Mouse (Mus musculus) left cerebral cortex, adult 8-10 months (tissue): ENCODE measurements around the gene Slc6a9. TPM values are rescaled to one million over a fixed set of nuclear protein-coding genes. Genes with fewer than 3 reads are reported as not detected.

ENCODE experiments used
- DNase-seq, 2 experiments: peaks; one replicate each; pipeline ENCODE4 v3.0.0; 2022; ENCODE audit warnings: low spot score in 2 of 2
- total RNA-seq, 4 experiments: library from RNA; stranded (reverse); gene quantifications; 2 replicates each; pipeline ENCODE4 v1.2.4; 2022

The Slc6a9 gene
- total RNA-seq, 4 experiments from 2014 or later: 56.1 to 61.2 (median 58.5) TPM

DNA sequence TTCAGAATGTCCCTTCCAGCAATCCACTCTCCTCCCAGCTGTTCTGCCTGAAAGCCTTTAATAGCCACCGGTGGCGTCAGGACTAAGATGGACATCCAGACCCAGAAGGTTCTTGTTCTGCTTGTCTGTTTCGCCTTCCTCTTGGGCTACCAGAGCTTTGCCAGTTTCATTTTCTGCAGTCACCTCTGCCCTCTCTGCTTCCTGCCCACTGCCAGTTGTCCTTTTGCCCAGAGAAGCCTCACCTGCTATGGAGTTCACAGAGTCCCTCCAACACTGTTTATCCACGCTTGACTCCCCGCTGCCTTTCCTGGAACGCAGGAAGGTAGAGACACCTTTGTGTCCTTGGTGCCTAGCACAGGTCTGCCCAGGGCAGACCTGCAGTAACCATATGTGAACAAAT is 5.1 kb downstream of the Slc6a9 start:
- DNase-seq: no peak

GRCm38 (mm10) chr4:117840821-117841220 is 6.5 kb downstream of the Slc6a9 start:
- DNase-seq: no peak

DNA sequence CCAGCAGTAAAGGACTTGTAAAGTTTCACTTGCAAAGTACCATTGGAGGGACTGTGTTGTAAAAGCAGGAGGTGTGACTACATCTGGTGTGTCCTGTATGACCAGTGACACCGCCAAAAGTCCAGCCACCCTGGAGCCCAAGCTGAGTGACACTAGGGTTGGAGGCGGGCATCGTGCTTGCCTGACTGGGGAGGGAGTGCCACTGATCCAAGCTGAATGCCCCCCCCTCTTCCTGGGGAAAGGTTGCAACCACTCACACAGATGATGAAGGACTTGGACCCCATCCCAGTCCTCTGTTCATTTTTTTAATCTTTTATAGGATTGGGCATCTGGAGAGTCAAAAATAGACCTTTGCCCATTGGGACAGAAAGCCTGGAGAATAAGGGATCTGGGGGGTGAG is 7.3 kb downstream of the Slc6a9 start:
- DNase-seq: no peak

GRCm38 (mm10) chr4:117843101-117843500 is 8.8 kb downstream of the Slc6a9 start:
- no peak for DNase-seq

GRCm38 (mm10) chr4:117844467-117844866 is 10.2 kb downstream of the Slc6a9 start:
- DNase-seq: no peak

DNA sequence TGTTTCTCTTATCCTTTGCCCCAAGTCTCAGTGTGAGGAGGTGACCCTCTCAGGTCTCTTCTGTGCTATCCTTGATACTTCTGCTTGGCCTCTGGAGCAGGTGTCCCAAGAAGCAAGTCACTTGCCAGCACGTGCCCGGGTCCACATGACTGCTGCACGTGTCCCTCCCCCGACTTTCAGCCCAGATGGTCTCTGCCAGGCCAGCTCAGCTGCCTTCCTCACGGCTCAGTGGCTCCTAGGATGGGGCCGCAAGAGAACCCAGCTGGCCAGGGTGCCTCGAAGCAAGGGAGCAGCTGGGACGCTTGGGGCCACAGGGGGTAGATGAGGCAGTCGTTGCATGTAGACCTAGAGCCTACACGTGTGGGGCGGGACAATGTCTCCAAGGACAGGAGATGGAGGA is 11.0 kb downstream of the Slc6a9 start:
- DNase-seq: no peak

DNA sequence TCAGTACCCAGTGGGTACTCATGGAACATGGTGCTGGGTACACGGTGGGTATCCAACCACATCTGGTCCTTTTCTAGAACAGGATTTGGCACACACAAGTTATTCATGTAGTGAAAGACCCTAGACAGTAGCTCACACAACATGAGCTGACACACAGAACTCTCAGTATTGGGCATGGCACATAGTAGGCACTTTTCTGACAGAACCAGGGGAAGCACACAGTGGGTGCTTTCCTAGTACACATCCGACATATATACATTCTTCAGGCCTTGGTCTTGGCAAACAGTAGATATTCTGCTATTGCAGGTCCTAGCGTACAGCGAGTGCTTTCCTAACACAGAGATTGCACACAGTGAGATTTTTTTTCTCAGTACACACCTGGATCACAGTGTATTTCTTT is 12.0 kb downstream of the Slc6a9 start:
- DNase-seq: no peak

GRCm38 (mm10) chr4:117847011-117847410 is 12.7 kb downstream of the Slc6a9 start:
- peak in 1 of 2 experiments; percentile 58 for DNase-seq

- no peak for DNase-seq
Observed at GRCm38 (mm10) chr4:117849063-117849462, 14.8 kb downstream of the Slc6a9 start.

GRCm38 (mm10) chr4:117849506-117849905 is 15.2 kb downstream of the Slc6a9 start:
- DNase-seq: no peak

DNA sequence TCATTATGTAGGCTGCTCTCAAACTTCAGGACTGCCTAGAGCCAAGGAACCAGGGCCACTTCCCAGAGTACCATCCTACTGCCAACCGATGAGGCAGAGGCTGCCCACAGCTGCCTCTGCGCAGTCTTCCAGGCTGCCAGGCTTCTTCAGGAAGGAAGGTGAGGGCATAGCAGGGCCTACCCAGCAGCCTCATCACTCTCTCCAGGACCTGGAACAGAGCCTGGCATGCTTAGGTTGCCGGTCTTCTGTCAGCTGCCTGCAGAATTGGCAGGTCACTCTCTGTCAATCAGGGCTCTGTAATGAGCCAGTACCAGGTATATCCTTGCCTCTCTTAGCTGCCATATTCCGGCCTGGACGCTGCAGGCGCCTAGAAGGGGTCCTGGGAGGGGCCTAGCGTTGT is 15.9 kb downstream of the Slc6a9 start:
- no peak for DNase-seq

GRCm38 (mm10) chr4:117850871-117851270 is 16.6 kb downstream of the Slc6a9 start:
- no peak for DNase-seq

DNA sequence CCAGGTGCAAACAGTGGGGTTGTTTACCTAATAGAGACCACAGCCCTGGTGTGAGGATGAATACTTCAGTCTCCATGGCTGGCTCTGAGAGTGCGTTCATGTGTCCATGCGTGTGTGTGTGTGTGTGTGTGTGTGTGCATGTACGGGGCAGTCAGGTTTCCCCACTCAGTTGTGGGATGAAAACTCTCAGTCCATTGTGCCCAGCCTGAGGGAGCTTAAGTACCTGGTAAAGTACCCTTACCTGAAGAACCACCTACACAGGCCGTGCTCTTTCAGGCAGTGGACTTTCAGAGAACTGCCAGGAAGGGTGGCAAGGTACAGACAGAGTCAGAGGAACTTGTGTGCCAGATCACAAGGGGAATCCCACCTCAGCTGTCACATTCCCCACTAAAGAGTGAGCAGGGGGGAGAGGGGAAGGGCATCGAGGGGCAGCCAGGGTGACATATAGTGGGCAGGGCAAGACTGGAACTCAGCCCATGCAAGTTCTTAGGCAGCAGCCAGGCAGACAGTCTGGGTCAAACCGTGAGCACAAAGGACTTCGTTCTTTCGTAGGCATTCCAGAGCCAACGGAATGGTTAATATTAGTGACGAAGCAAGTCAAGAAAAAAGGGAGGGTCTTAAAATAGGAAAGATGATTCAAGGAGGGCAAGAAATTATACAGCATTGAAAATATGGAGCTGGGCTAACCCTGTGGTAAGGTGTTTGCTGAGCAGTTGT is 18.0 kb downstream of the Slc6a9 start:
- DNase-seq: no peak

DNA sequence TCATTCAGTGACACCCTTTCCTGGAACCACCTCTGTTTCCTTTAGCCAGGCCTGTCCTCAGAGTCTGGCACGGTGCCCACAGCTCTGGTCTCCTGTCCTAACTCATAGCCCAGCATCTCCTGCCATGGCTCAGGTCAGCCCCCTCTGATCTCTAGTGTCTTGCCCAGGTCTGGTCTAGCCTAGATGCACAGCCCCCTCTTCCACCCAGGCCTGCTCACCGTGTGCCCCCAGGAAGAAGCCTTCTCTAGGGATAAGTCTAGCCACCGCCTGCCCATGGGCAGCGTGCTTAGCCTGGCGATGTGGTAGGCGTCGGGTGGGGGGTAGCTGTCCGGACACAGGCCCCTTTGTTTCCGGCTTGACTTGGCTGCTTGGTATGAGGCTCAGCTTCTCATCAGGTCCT is 20.8 kb downstream of the Slc6a9 start:
- DNase-seq: no peak

DNA sequence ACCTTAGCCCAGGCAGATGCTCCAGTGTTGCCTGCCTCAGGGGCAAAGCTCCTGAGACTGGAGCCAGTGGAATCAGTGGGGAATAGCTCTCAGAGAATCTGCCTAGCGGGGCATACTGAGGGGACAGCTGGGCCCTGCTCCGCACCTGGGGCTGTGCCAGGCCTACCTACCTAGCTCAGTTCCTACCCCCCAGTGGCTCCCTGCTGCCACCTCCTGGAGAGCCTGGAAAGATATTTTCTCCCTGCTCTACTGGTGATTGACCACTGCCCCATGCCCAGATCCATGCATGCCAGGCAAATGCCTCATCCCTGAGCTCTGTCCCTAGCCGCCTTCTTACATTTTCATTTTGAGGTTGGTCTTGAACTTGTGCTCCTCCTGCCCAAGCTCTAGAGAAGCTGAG is 24.5 kb downstream of the Slc6a9 start:
- no peak for DNase-seq

- DNase-seq: no peak
Observed at GRCm38 (mm10) chr4:117860570-117860969, 26.3 kb downstream of the Slc6a9 start.

DNA sequence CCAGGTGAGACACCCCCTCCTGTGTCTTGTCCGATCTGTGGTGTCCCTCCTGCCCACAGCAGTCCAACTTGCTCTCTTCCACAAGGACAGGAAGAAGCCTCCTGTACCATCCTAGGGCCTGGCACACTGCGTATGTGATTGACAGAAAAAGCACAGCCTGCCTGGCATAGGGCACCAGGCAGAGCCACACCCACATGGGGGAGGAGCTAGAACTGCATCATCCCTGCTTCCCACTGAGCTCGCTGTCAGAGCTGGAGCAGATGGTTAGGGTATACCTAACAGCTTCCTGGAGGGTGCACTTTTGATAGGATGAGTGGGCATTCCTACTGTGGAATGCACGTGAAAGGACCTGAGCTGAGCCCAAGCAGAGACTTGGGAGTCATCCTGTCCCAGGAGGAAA is 28.5 kb downstream of the Slc6a9 start:
- DNase-seq: peak in 1 of 2 experiments; percentile 78

DNA sequence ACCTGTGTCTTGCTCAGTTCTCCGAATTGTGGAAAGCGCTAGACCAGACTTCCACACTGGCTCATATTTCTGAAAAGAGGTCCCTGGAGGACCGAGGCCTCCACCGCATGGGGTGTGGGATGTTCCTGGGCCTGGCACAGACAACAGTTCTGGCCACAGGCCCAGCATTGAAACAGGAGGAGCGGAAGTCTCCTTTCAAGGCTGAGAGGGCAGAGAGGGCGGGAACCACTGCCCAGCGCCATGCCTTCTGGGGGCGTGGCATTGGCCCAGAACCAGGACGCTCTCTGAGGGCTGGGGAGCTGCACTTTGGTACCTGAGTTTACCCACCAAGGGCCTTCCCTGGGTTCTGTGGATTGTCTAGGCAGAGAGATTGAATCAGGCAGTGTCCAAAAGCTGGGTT is 31.8 kb downstream of the Slc6a9 start:
- DNase-seq: no peak

GRCm38 (mm10) chr4:117867000-117867399 is 32.7 kb downstream of the Slc6a9 start:
- DNase-seq: no peak

GRCm38 (mm10) chr4:117867823-117868222 is 33.5 kb downstream of the Slc6a9 start:
- peak in 1 of 2 experiments; percentile 52 for DNase-seq

GRCm38 (mm10) chr4:117869317-117869716 is 35.0 kb downstream of the Slc6a9 start:
- no peak for DNase-seq

DNA sequence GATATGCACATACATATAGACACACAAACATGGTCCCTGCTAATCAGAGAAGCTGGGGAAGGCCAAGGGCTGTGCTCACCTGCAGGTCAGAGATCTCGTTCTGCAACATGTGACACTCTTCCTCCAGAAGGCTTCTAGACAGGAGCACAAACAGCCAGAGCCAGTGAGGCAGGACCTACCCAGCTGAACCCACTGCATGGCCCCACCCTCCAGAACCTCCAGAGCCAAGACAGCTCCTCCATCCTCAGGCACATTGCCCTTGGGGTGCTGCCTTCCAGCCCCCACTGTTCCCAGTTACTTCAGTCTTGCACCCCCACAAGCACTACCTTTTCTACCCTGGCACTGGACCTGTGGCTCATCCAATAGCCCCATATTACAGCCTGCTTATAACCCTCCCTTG is 36.1 kb downstream of the Slc6a9 start:
- no peak for DNase-seq

GRCm38 (mm10) chr4:117871787-117872186 is 37.5 kb downstream of the Slc6a9 start:
- no peak for DNase-seq

DNA sequence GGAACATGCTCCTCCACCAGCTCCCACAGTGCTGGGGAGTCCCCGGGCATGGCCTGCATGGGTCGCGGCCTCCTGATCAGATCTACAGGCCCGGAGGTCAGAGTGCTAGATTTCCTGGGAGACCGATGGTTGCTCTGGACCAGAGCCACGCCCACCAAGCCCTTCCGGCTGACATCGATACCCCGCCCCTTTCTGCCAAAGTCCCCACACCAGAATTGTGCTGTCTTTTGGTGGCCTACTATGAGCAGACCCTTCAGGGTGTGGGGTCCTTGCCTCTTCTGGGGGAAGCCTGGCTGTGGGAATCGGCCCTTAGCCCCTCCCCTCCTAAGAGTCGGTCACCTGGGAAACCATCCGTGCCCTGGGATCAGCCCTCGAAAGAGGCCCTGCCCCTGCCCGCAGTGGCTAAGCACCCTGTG is 38.2 kb downstream of the Slc6a9 start, which contains the start of gene Ccdc24:
Gene Ccdc24 (minus strand): TSS at position 87 of the 416 bp plus-strand sequence.
- no peak for DNase-seq
